Mouse (Mus musculus) cortical plate, adult 2 months (tissue): ENCODE measurements around the gene Srxn1.

Source experiments
- CTCF ChIP-seq: fragments of 200-500 bp; IDR thresholded peaks from 2 replicates; pipeline ENCODE4 v1.5.1; 2011; ENCODE audit warnings: mild to moderate bottlenecking, control low read depth, low read length; ENCODE audit not compliant: insufficient read depth; ENCODE audit errors: extremely low read depth
- POLR2A ChIP-seq: fragments of 200-500 bp; IDR thresholded peaks from 2 replicates; pipeline ENCODE4 v1.6.1; 2011; ENCODE audit warnings: mild to moderate bottlenecking, low read length, control low read depth; ENCODE audit not compliant: insufficient read depth; ENCODE audit errors: extremely low read depth

DNA sequence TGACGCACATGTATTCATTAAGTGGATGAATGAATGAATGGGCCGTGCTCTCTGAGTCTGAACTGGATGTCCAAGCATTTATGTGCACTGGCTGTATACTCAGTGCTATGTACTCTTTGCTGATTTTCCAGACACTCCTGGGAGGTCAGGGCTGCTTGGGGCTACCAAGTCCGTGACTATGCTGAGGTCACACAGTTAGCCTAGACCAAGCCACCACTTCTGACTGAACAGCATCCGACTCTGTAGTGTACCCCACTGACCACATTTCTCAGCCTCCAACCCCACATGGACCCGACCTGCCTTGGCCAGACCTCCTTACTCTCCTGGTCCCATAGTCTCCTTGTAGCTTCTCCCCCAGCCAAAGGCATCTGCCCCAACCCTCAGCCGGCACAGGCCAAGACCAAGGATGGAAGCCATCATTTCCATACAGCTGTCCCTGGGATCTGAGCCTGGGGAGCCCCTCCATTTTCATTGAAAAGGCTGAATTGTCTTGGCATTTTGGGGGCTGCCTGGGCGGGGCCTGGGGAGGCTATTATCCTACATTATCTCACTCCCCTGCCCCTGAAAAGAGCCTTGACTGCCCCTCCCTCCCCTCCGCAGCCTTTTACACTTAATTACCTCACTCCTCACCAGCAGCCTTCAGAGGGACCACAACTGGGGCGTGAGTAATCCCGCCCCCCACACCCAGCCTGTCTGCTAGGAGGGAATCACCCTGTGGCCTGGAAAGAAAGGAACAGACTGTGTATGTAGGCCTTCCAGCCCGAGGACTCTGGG, 36.5 kb upstream of the Srxn1 start:
- TF ChIP-seq CTCF (no peak), POLR2A (no peak)
